Mouse (Mus musculus): ENCODE results near the gene Cbfa2t3.

Gene Cbfa2t3

DNA sequence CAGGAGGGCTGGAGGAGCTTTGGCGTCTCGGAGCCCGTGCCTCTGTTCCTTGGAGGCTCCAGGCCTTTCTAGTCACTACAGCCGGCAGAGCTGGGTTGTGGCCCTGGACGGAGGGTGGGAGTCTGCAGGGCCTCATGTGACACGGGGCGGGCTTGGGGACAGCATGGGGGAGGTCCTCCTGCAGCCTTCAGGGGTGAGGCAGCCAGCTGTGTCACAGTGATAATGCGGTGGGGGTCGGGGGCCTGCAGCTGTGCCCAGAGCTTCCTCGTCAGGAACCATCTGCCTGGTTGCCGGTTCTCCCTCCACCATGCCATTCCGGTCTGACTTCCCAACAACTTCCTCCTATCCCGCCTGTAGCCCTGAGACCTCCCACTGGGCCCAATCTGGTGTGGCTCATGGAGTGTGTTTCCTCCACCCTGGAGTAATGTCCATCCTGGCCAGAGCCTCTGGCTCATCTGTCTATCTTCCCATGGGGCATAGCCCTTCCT lies at the start of gene Cbfa2t3:
Gene Cbfa2t3, minus strand, starts transcription at position 105 of the 488 bp plus-strand sequence.
- no peak for DNase-seq (ENCODE audit: low spot score in 2 of 2)

DNA sequence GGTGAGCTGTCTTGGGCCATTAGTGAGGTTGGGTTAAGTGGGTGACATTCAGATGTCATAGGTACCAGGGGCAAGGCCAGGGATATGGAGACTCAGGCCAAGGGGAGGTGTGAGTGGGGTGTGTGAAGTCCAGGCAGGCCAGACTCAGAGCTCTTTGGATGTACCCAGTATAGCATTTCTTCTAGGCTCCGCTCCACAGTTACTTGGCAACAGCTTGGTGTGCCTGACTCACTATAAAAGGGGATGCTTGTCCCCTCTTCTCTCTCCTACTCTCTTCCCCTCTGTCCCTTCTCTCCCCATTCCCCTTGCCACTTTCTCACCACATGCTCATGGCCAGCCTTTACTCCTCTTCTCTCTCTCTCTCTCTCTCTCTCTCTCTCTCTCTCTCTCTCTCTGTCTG lies 48.9 kb upstream of the Cbfa2t3 start:
- DNase-seq (ENCODE audit: low spot score in 2 of 2): no peak

DNA sequence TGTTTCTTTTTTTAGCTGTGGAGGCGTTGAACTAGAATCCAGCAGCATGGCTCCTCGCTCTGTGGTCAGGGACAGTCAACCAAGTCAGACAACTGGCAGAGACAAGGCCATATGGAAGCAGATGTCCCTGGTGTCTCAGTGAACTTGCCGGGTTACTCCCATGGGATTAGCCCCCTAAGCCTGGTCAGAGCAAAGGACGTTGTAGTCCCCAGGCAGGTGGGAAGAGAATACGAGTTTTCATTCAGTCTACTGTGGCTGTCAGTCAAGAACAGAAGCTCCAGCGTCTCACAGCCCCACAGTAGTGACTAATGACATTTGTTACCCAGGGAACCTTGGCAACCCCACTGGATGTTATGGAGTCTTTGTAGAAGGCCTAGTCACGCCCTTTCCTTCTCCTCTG lies 47.5 kb upstream of the Cbfa2t3 start:
- DNase-seq (ENCODE audit: low spot score in 2 of 2): no peak

DNA sequence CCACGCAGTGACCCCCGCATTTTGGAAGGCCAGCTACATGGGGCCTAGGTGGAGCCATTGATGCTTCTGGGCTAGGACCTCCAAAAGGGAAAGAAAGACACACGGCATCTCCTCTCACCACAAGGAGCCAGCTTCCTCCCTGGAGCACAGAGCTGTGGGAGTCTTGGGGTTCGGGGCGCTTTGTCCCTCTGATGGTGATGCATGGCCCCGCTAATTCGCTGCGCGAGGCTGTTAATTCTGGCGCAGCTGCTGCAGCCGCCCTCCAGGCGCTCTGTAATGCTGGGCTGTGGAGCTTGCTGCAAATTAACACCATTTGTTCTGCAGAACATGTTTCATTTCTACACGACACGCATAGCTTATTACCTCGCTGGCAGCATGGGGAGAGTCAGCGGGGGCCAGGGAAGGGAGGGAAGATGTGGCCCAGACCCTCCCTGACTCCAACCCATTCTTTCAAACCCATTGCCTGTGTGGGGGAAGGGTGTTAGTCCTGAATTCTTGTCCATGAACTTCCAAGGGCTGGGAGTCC lies 46.9 kb upstream of the Cbfa2t3 start:
- no peak for DNase-seq (ENCODE audit: low spot score in 2 of 2)

DNA sequence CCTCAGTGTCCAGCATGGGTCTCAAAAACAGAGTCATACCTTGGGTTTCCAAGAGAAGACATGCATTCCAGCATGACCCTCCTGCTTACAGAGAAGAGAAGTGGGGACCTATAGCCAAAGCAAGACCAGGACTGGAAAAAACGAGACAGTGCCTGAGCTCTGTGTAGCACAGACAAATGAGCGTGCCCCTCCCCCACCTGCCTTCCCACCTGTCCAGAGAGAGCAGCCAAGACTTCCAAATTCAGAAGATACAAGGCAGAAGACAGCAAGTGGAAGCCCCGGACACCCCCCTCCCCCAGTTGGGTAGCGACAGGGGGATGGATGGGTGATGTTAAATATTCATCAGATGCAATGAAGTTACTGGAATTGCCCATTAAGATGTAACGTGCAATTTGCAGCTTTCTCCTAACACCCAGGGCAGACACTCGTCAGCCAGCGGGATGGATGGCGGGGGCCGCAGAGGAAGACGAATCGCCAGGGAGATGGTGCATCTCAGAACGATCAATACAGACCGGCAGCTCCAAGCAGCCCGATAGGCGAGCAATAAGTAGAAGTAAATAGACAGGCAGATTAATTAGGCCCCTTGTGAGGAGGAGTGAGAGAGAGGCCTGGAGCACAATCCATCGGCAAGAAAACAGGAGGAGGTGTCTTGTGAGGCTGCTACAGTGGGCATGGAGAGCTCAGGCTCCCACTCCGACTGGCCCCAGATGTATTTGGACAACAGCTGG lies 46.3 kb upstream of the Cbfa2t3 start:
- DNase-seq (ENCODE audit: low spot score in 2 of 2): no peak

DNA sequence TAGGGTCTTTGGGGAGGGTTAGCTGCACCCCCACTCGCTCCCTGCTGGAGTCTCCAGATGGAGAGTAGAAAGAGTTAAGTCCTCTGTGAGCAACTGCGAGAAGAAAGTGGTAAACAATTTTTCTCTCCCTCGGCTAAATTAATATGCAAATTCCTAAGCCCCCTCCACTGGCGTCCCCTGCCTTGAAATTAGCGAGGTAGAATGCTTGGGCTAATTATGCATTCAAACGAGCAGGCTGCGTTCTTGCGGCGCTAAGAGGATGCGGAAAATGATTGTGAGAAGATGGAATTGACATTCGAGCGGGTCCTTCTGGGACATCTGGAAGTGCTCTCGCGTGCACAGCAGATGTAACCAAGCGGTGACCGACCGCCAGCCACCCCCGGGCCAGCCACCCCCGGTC lies 43.6 kb upstream of the Cbfa2t3 start:
- DNase-seq (ENCODE audit: low spot score in 2 of 2): no peak

DNA sequence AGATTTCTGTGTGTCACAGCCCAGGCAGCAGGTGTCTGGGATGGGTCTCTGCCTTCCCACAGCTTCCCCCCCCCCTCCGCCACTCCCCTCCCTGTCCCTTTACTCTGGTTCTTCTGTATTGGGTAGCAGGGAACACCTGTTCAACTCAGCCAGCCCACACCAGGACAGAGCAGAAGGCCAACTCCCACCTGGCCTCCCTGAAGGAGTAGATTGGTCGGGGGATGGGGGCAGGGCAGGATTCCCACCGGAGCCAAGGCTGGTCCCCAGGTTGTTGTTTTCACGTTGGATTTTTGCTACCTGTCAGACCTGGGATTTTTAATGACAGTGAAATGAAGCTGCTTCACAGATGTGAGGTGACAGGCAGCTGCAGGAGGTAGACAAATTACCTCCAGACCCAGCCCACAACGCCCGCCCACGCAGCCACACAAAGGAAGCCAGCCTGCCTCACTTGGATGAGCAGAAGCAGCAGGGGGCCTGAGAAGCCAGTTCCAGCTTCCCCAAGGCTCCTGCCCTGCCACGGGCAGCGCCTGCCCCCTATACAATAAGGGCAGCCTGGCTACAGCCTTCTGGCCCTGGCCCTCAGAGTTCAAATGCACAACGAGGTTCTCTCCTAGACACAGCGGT lies 40.3 kb upstream of the Cbfa2t3 start:
- no peak for DNase-seq (ENCODE audit: low spot score in 2 of 2)

DNA sequence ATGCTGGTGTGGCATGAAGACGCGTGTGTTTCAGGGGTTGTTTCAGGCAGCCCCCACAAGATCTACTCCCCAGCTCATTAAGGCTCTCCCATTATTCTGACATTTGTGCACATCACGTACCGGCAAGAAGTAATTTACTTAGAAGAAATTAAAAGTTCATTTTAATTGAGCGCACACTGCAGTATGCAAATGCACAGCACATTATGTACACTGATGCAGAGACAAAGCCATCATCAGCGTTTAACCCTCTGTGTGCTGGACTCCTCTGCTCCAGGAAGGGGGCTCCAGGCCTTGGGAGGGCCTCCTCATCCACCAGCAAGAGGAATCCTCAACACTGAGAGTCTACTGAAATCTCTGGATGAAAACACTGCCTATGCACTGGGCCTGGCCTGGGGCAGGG lies 39.0 kb upstream of the Cbfa2t3 start:
- DNase-seq (ENCODE audit: low spot score in 2 of 2): no peak

DNA sequence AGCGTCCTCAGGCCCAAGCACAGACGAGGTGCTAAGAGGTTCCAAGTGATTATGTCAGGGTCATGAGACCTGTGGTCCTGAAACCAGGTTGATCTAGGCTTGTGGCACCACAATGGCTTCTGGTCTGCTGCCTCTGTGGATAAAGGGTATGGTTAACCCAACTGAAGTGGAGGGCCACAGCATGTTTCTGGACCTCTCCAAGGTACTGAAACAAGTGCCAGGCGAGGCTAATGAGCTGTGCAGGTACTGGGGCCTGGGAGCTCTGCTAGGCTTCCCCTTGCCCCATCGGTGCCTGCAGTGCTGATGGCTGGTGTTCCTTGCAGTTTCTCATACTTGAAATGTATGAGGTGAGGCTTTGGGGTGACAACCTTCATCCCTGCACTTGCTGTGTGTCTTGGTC lies 38.2 kb upstream of the Cbfa2t3 start:
- no peak for DNase-seq (ENCODE audit: low spot score in 2 of 2)

DNA sequence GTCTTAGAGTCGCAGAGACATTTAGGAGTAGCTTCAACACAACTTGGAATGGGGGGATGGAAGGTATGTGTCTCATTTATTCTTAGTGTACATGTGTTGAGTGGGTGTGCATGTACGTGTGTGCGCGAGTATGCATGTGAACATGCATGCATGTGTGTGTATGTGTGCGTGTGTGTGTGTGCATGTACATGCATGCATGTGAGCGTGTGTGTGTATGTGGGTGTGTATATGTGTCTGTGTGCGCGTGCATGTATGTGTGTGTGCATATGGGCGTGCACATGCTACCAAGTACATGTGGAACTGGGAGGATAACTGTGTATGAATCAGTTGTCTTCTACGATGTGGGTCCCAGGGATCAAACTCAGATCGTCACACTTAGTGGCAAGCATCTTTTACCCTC lies 37.7 kb upstream of the Cbfa2t3 start:
- no peak for DNase-seq (ENCODE audit: low spot score in 2 of 2)

DNA sequence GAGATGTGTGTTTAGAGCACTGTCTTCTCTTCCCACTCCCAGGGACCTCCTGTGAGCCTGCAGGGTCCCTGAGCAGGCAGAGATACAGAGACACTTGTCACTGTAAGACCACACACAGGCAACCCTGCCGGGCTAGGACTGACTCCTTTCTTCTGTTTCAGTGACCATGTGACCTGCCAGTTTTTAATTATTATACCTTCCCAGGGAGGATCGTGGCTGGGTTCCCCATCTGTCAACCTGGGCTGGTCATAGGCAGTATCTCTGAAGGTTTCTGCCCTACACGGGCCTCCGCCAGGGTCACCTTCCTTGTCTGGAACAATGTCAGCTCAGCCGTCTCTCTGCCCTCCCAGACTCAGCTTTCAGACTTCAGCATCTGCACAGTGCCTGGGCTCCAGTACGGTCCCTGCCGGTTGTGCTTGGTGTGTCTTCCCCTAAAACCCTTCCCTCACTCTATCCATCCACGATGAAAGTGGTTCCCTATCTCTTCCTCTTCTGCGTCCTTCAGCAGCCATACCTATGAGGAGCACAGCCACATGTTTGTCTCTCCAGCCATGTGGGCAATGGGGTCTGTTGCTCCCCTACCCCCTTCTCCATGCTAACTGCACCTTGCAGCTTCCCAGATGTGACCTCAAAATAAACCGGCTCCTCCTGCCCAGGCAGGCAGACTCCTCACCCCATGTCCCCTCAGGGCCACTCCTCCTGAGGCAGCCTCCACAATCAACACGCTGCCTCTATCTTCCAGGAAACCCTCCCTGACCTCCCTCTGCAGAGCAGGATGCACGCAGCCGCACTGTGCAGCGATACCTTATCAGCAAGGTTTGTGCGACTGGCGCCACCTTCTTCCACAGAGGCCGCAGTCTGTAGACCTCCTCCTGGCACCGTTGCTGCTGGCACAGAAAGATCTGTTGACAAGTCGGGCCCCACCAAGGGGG lies 36.9 kb upstream of the Cbfa2t3 start:
- DNase-seq (ENCODE audit: low spot score in 2 of 2): no peak

DNA sequence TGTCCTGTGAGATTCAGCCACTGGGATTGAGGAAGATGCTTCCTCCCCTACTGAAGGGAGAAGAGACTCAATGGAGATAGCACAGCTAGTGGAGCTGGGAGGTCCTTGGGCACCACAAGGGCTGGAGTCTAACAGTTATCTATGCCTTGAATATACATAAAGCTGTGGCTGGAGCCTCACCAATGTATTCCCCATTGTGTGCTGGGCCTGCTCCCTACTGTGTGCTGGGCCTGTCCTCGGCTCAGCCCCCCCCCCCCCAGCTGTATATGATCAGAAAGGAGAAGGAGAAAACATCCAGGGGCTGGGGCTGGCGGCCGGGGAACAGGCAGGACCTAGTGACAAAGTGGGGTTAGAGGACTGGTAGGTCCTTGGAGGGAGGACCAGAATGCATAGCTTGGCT lies 36.2 kb upstream of the Cbfa2t3 start:
- DNase-seq (ENCODE audit: low spot score in 2 of 2): no peak

DNA sequence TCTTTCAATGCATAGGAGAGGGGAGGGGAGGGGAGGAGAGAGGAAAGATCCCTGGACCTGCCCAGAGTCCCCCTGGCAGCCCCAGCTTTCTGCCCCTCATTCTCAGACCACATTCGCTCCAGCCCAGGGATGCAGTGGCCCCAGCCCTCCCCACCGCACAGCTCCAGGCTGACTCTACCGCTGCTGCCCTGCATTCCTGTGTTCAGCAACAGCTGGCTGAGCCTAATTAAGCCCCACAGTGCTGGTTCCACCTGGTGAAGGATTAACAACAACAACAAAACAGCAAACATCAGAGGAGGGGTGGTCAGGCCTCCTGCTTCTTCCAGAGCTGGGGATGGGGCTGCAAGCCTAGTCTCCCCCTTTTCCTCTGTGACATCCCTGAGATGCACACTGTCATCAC lies 29.7 kb upstream of the Cbfa2t3 start:
- no peak for DNase-seq (ENCODE audit: low spot score in 2 of 2)

DNA sequence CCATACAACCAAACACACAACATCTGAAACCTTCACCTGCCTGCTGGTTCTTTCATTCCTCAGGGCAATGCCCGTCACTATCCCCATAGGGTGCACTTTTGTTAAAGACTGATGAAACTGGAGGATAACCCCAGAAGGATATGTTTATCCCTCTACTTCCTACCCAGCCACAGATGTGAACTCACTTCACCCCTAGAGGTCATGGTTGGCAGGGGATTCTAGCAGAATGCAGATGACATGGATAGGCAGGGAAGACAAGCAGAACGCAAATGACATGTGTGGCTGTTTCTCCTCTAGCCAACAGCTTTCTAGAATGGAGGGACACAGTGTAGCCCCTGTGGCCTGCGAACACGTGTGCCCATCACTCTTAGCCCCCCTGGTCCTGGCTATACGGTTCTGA lies 28.5 kb upstream of the Cbfa2t3 start:
- DNase-seq (ENCODE audit: low spot score in 2 of 2): no peak

DNA sequence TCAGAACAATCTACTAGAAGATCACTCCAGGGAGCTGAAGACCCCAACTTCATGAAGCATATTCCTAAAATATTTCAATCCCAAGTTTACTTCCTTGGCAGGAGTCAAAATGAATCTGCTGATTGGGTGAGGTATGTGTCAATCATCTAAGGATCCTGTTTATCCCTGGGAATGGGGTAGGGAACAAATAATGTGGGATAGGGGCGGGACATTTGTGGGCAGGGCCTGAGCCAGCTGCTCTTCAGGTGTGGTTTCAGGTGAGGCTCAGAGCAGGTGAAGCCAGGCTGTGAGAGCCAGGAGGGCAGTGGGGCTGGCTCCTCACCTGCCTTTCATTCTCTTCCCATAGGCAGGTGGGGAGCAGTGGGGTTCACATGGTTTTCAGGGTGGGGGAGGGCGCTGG lies 27.9 kb upstream of the Cbfa2t3 start:
- no peak for DNase-seq (ENCODE audit: low spot score in 2 of 2)

DNA sequence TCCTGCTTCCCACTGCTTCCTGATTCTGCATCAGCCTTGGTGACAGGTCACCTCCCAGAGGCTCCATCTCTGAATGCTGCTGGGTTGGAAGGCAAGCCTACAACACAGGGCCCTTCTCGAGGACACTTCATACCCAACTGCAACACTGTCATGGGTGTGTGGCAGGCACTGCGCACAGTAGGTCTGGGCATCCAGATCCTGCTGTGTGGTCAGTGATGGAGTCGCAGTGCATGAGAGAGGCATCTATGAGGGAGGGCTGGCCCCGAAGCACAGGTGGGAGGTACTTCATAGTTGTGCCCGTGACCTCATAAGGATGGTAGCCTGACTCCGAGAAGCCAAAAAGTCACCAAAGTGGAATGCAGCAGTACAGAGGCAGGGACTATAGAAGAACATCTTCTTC lies 26.3 kb upstream of the Cbfa2t3 start:
- no peak for DNase-seq (ENCODE audit: low spot score in 2 of 2)

DNA sequence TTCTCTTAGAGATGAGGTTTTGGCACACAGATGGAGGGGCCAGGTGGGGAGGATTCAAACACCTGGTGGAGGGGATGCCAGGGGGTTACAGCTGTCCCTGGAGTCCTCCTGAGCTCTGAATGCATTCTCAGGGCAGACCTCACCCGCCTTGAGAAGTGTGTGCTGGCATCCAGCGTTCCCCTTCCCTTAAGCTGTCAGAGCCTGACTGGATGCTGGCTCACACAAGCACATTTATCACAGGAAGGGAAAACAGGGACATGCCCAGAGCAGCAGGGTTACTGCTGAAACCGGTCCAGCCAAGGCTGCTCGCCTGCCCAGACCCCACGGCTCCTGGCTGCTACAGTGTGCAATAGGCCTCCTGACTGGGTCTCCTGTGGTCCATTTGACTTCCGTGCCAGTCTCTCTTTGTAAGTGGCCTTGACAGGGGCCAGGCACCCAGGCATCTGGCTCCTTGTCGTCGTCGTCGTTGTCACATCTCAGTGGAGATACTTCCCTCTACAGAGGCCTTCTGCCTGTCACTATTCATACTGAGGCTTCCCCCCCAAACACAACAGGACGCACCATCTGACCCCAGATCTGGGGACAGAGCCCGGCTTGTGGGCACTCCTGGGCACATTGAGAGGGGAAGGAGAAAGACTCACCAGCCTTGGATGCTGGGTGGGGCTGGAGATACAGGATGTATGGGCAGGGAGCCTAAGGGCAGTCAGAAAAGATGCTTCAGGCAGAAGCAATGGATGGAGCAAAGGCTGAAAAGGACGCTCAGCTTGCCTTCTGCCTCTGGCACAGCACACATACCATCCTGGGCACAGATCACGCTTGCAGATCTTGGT lies 22.1 kb upstream of the Cbfa2t3 start:
- DNase-seq (ENCODE audit: low spot score in 2 of 2): no peak

DNA sequence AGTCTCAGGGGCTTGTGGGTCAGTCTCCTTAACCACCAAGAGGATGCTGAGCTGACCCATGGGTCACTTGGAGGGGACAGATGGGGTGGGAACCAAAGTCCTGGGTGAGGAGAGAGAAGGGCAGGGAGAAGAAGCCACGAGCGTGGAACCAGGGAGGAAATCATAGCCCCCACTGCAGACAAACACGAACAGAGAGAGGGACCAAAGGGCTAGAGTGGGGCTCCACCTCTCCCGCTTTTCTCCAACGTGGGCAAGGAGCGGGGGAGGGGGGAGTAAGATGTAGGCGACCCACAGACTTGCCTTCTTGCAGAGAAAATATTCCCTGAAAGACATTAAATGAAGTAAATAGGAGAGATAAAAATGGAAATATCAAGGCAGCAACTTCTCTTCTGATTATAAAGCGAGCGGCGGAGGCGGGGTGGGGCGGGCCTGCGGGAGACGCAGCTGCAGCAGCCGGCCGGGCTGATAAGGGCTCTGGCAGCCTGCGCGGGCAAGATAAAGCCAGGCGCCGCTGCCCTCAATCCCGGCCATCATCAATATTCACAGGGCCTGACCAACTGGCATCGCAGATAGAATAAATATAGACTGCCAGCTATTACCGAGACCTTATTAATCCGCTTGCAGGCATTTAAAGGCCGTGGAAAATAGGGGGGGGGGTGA lies 21.3 kb upstream of the Cbfa2t3 start:
- no peak for DNase-seq (ENCODE audit: low spot score in 2 of 2)

DNA sequence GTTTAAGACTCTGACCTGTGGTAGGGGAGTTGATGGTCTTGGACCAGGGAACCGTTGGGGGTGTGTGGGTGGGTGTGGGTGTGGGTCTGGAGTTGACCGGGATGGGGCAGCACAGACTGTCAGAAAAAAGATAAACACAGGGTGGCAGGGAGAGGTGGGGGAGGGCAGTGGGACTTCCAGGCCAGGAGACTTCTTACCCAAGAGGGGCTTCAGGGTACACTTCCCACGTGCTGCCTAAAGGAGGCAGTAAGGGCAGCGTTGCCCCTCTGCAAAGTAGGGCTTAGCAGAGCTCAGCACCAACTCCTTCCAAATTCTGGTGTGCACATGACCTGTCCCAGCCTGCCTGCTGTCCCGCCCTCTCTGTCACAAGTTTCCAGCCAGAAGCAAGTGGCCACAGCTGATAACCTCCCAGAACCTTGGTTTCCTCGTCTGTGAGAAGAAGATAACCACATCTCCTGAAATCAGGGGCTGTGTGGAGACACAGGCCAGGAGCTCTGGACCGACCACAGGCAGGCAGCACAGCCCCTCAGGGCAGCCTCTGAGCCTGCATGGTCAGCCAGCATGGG lies 20.7 kb upstream of the Cbfa2t3 start:
- no peak for DNase-seq (ENCODE audit: low spot score in 2 of 2)

DNA sequence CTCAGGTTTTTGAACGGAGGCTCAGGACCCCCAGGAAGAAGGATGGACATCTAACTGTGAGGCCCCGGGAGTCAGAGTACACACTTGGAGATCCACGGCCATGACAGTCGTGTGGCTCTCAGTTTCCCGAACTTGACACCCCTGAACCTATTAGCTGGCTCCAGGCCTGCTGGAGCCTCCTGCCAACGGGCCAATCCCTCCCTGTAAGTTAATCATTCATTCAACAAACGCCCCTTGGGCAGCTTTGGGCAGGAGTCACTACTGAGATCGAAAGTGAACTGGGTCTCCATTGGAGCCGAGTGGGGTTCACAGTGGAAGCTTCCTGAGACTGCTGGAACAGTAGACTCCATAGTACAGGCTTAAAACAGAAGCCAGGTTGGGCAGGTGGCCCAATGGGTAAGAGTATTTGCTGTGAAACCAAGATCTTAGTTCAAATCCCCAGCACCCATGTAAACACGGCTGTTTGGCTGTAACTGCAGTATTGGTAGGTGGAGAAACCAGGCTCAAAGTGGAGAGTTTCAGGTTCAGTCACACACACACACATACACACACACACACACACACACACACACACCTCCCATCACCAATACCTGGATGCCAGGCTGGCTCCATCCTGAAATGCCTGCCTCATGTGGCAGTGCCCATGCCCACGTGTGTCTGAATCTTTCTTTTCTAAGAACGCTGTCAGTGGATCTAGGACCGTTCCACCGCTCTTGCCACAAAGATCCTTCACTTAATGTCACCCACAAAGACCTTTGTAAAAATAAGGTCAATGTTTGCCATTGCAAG lies 20.0 kb upstream of the Cbfa2t3 start:
- DNase-seq (ENCODE audit: low spot score in 2 of 2): no peak

Measured in urinary bladder, postnatal 36 days (tissue).